Mouse (Mus musculus): Measurements from ENCODE around the gene Gpr83.

DNA sequence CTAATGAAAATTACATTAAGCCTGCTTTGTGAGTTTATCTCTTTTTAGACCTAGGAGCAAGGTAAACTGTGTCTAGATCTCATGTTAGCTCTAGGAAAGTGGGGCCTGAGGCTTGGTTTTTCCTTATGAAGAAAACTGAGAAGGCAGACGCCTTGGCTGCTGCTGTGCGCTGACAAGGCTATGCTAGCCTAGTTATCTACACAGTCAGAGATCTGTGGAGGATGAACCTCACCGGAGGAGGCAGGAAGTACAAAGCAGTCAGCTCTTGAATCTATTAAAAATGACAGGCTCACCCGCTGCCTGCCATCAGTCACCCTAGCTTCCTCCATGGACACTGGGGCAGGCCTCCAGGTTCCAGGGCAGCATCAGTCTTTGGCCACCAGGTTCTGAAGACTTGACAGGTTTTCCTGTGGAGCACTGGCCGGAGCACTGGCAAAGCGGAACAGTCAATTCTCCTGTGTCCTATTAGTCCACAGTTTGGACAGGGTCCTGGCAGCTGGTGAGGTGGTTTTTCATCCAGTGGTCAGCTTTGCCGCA is 1.8 kb upstream of the Gpr83 start:
- TF ChIP-seq POLR2A (IDR thresholded peaks at IDR 0.05; ENCODE audit: extremely low read depth, insufficient read depth, low read length) (no peak), CTCF (IDR thresholded peaks at IDR 0.05; ENCODE audit: low read depth, low read length) (no peak)

All from liver, adult 2 months (tissue).